Mouse (Mus musculus) hindbrain, embryonic 13.5 days (tissue): ENCODE data around the gene AY074887. TPM values are rescaled to one million over a fixed set of nuclear protein-coding genes. Genes with fewer than 3 reads are reported as not detected.
A peak's percentile ranks its signal among the peaks of the same experiment; 100 is the strongest.
"Not testable (repeated sequence)": the region's sequence is repeated elsewhere in the genome, so short reads cannot be mapped to it uniquely, and the experiment has no call there.

Experiments
- ATAC-seq: fragments of 200-750 bp; cut with Nextera tagmentation; 2 replicates; pipeline ENCODE4 v1.8.0; 2017; ENCODE audit warnings: moderate TSS enrichment; ENCODE audit not compliant: low FRiP score
- H3K27ac ChIP-seq: fragments of 300-500 bp; sonication (generic); 2 replicates; pipeline ENCODE4 v1.5.1; 2015; ENCODE audit warnings: inconsistent platforms, mild to moderate bottlenecking, moderate library complexity
- H3K27me3 ChIP-seq: fragments of 300-500 bp; sonication (generic); 2 replicates; pipeline ENCODE4 v1.6.1; 2015; ENCODE audit warnings: mild to moderate bottlenecking, inconsistent platforms
- H3K36me3 ChIP-seq: fragments of 300-500 bp; sonication (generic); 2 replicates; pipeline ENCODE4 v1.6.1; 2015; ENCODE audit warnings: mild to moderate bottlenecking, inconsistent platforms
- H3K4me1 ChIP-seq: fragments of 300-500 bp; sonication (generic); replicated peaks from 2 replicates; pipeline ENCODE4 v1.6.1; 2015; ENCODE audit warnings: inconsistent platforms
- H3K4me2 ChIP-seq: fragments of 300-500 bp; sonication (generic); 2 replicates; pipeline ENCODE4 v1.6.1; 2015; ENCODE audit warnings: inconsistent platforms, mild to moderate bottlenecking, moderate library complexity
- H3K4me3 ChIP-seq: fragments of 300-500 bp; sonication (generic); 2 replicates; pipeline ENCODE4 v1.5.1; 2015; ENCODE audit warnings: mild to moderate bottlenecking, inconsistent platforms
- H3K9ac ChIP-seq: fragments of 300-500 bp; sonication (generic); 2 replicates; pipeline ENCODE4 v1.6.1; 2015; ENCODE audit warnings: mild to moderate bottlenecking, inconsistent platforms
- H3K9me3 ChIP-seq: fragments of 300-500 bp; sonication (generic); 2 replicates; pipeline ENCODE4 v1.6.1; 2016; ENCODE audit warnings: inconsistent platforms
- WGBS: fragments of 180-500 bp; shearing (Covaris S2); methylation state at CpG from one replicate; pipeline ENCODE4 v1.1.7; 2015; 5-methylcytosine and 5-hydroxymethylcytosine counted together
- polyA plus RNA-seq: library from polyadenylated mRNA; unstranded; fragments of >200 nt; fragmentation: Nextera tagmentation; extraction: Ambion mirVana; gene quantifications from 2 replicates; pipeline ENCODE4 v1.2.1, GENCODE M21; 2015

Gene AY074887
- polyA plus RNA-seq: 0.91 and 1.1 TPM in 2 replicates

DNA sequence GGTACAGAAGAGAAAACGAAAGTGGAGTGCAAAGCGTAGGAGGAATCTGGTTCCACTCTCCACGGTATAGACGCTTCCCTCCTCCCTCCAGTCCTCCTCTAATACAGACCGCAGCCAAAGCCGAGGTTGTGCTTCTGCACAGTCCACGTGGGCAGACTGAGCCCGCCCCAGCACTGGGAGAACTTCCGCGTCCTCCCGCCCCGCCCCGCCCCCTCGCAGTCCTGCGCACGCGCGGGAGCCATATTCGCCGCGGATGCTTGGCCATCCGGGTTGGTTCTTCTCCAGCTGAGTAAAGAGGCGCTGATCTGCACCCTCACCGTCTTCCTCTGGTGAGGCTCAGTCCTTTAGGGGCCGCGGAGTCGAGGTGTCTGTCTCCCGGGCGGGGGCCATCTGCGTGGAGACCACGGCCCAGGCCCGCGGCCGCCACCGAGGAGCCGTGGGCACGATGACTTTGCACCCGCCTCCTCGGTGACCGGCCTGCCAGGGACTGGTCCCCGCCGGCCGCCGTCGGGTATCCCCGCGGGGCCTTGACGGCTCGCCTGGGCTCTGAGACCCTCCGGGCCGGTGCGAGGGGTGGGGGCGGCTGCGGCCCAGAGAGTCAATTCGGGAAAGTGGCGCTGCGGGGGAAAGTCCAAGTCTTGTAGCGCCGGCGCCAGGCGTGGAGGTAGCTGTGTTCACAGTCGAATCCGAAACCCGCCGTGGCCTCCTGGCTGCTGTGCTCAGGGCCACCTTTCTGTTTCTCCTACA, at the start of gene AY074887, which contains the start of gene Psma4:
AY074887 (minus strand) TSS at position 424 of the 747 bp plus-strand sequence.
Psma4 (plus strand) TSS at position 216 of the 747 bp plus-strand sequence.
- Histone ChIP-seq H3K27me3 (no peaks in the 10 kb centered on the region), H3K4me3 (peak within 1 kb of the TSS; percentile 87), H3K9ac (peak within 1 kb of the TSS; percentile 89), H3K36me3 (peaks cover 30% of the 10 kb centered on the region), H3K4me2 (peak within 1 kb of the TSS; percentile 74), H3K27ac (peak within 1 kb of the TSS; percentile 96), H3K4me1 (peaks cover 30% of the 10 kb centered on the region), H3K9me3 (no peaks in the 10 kb centered on the region)
- ATAC-seq: peak; percentile 100
- under 1% methylated on average over 61 of the region's 65 CpGs for WGBS

DNA sequence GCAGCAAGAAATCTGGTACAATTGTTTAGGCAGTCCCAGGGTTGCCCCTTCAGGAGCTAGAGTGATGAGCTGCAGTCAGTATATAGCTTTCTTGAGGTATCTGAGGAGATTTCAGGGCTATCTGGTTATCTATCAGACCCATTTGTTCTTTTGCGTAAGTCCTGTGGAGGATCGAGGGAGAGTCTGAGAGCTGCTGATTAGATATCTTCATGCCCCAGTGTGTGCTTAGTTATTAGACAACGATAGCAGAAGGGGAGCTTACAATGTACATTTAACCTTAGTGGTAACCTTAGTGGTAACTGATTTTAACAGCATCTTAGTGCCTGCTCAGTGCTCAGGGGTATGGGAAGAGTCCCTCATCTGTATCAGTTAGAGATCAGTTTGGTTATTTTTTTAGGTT, 44.8 kb upstream of the AY074887 start:
- Histone ChIP-seq H3K4me2 (no peak overlapping the region), H3K4me1 (0 out of 2 replicates have a peak, but pooled peaks cover 3% of the 10 kb centered on the region), H3K27me3 (no peaks in the 10 kb centered on the region), H3K27ac (no peak overlapping the region), H3K9me3 (no peaks in the 10 kb centered on the region), H3K36me3 (no peaks in the 10 kb centered on the region), H3K9ac (no peak overlapping the region), H3K4me3 (no peak overlapping the region)
- ATAC-seq: no peak
- WGBS: 93% methylated on average over 3 of the region's 3 CpGs

DNA sequence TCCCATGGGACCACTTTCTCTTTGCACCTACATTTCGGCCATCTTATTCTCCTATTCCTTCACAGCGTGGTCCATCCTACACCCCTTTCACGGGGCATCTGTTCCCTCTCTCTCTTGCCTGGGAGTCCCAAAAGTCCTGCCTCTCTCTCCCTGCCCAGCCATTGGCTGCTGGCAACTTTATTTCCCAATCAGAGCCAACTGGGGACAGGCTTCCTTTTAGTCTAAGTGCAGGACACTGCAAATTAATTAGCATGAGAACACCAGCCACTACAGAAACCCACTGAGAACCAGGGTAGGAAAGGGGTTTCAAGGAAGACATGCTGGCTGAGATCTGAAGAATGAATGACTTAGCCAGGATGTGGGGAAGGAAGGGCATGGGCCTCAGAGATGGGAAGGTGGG, 43.6 kb upstream of the AY074887 start:
- H3K4me1 ChIP-seq: no peaks in the 10 kb centered on the region
- no peak overlapping the region for H3K4me2 ChIP-seq
- H3K36me3 ChIP-seq: no peaks in the 10 kb centered on the region
- H3K4me3 ChIP-seq: no peak overlapping the region
- no peak for ATAC-seq
- WGBS: 42% methylated on average over 3 of the region's 3 CpGs
- no peak overlapping the region for H3K9ac ChIP-seq
- no peaks in the 10 kb centered on the region for H3K27me3 ChIP-seq
- no peaks in the 10 kb centered on the region for H3K9me3 ChIP-seq
- no peak overlapping the region for H3K27ac ChIP-seq

DNA sequence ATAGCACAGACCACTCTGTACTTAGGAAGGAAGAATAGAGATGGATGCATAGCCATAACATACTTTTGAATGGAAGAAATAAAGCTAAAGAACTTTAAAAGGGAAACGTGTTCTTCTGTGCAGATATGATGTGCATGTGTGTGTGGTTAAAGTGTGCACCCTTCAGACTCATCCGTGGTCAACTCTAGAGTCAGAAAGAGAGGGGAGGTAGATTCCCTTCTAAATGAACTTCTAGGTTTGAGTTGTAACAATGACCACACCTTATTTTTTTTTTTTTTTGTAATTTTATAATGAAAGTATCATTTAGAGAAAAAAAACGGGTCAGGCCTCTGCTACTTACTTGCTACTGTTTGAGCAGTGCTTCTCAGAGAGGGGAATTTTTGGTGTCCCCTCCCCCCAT, 39.6 kb upstream of the AY074887 start:
- no peak for ATAC-seq
- Histone ChIP-seq H3K27ac (no peak overlapping the region), H3K9me3 (no peaks in the 10 kb centered on the region), H3K4me3 (no peak overlapping the region), H3K9ac (no peak overlapping the region), H3K4me2 (no peak overlapping the region), H3K36me3 (no peaks in the 10 kb centered on the region), H3K27me3 (no peaks in the 10 kb centered on the region), H3K4me1 (no peaks in the 10 kb centered on the region)
- 81% methylated on average over 3 of the region's 3 CpGs for WGBS

DNA sequence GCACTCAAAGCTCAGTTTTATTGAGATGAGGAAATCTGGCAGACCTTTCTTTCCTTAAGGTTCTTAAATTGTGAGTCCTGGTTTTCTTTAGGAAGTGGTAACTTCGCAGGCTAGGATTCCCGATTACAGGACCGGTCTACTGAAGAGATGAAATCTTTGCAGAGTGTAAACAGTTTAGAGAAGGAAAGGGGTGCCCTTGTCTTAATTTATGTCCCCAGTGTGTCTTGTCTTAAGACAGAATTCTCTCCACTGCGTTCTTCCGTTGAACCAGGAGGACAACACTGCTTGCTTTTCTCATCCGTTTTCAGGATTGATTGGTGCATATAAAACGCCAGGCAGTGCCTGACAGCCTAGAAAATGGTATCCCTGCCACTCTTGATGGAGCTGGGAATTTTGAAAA, 31.6 kb upstream of the AY074887 start:
- Histone ChIP-seq H3K36me3 (no peaks in the 10 kb centered on the region), H3K9me3 (no peaks in the 10 kb centered on the region), H3K4me3 (peak overlapping the region; percentile 60), H3K4me1 (peaks cover 24% of the 10 kb centered on the region), H3K9ac (no peak overlapping the region), H3K4me2 (peak overlapping the region; percentile 78), H3K27me3 (peaks cover 33% of the 10 kb centered on the region), H3K27ac (no peak overlapping the region)
- WGBS: 4% methylated on average over 7 of the region's 7 CpGs
- ATAC-seq: no peak

DNA sequence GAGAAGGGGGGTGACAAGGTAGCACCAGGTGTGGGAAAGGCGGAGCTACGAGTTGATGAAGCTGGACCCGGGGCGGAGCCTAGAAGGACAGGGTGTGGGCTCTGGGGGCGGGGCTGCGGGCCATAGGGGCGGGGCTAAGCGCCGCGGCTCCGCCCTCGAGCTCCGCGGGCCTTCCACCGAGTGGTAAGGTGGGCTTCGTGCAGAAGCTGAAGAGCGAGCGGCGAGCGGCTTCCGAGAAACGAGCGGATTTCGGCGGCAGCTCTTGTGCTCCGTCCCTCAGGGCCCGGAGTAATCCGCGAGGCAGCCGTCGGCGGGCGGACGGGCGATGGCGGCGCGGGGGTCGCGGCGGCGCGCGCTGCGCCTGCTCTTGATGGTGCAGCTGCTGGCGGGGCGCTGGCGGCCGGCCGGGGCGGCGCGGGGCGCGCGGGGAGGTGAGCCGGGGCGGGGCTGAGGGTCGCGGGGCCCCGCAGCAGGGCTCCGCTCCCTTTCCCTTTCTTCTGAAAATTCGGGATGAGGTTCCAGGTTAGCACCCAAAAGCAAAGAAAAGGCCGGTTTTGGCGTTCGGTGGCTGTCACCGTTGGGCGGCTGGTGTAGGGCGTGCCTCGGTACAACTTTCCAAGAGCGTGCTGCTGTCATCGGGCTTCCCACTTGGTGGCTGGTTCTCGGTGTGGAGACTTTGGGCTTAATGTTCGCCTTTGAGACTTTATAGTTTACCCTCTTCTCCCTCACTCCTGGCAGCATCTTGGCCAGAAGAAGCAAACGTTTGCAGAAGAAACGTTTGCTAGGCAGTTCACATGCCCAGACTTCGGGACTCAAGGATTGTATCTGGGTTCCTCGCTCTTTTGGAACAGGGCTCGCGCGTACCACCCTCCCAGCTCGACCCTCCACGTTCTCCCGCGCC, 30.7 kb upstream of the AY074887 start:
- Histone ChIP-seq H3K4me2 (peak overlapping the region; percentile 78), H3K4me3 (peak overlapping the region; percentile 60), H3K27me3 (peaks cover 33% of the 10 kb centered on the region), H3K36me3 (no peaks in the 10 kb centered on the region), H3K4me1 (peaks cover 24% of the 10 kb centered on the region), H3K9ac (peak overlapping the region; percentile 77), H3K9me3 (no peaks in the 10 kb centered on the region), H3K27ac (peak overlapping the region; percentile 48; the same call in 1 of the 2 replicates)
- under 1% methylated on average over 85 of the region's 85 CpGs for WGBS
- ATAC-seq: peak; percentile 87

DNA sequence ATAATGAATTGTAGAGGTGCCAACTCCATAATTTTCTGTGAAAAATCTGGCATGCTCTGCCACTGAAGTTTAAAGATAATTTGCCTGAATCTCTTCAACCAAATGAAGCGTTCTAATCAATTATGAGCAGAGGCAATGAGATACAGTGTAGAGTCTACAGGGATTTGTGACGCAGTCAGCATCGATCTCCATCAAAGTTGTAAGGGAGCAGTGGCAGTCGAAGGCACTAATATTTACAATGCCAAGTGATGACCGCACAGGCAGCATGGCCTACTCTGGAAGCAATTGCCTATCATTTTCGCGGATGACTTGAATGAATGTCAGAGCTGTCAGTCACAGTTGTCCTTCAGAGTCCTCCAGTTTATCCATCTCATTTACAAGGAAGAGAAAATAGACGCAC, 29.9 kb upstream of the AY074887 start, which contains the start of gene Chrna5:
Chrna5 (plus strand) TSS at position 207 of the 400 bp plus-strand sequence.
- Histone ChIP-seq H3K4me3 (peak within 1 kb of the TSS; percentile 60), H3K4me1 (peaks cover 24% of the 10 kb centered on the region), H3K27ac (peak within 1 kb of the TSS; percentile 48; the same call in 1 of the 2 replicates), H3K9ac (peak within 1 kb of the TSS; percentile 77), H3K27me3 (peaks cover 33% of the 10 kb centered on the region), H3K36me3 (no peaks in the 10 kb centered on the region), H3K4me2 (peak within 1 kb of the TSS; percentile 78), H3K9me3 (no peaks in the 10 kb centered on the region)
- WGBS: 40% methylated on average over 8 of the region's 8 CpGs
- no peak for ATAC-seq

DNA sequence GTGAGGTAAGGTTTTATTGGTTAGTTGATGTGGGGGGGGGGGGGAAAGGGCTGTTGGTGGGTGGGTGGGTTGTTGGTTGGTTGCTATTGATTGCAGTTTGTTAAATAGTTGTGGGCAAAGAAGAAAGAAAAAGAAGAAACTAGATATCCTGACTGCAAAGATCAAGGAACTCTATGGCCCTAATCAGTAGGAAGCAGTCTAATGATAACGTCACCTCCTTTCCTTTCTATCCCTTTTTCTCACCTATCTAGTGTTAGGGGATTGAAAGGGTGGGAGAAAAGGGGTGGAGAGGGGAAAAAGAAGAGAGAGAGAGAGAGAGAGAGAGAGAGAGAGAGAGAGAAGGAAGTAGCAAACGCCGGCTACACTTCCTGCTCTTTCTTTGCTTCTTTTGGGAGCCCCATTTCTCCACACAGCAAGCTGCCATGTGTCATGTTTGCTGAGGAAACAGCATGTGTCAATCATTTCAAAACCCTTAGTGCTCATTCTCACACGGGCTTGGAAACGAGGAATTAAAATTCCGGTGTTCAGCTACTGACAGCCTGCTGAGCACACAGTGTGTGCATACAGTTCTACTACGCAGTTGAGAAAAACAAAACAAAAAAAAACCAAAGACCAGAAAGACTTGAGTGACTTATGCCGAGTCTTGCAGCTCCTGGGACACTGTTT, 19.3 kb upstream of the AY074887 start:
- Histone ChIP-seq H3K36me3 (no peaks in the 10 kb centered on the region), H3K9me3 (no peaks in the 10 kb centered on the region), H3K27me3 (no peaks in the 10 kb centered on the region), H3K4me1 (no peaks in the 10 kb centered on the region), H3K9ac (no peak overlapping the region), H3K4me2 (no peak overlapping the region), H3K4me3 (no peak overlapping the region), H3K27ac (no peak overlapping the region)
- 72% methylated on average over 8 of the region's 8 CpGs for WGBS
- no peak for ATAC-seq

DNA sequence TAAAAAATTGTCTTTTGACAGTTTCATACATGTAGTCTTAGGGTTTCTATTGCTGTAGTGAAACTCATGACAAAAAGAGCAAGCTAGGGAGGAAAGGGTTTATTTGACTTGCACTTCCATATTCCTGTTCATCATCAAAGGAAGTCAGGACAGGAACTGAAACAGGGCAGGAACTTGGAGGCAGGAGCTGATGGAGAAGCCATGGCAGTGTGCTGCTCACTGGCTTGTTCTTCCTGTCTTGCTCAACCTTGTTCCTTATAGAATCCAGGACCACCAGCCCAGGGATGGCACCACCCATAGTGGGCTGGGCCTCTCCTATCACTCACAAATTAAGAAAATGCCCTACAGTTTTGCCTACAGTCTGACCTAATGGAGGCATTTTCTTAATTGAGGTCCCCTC, 12.9 kb upstream of the AY074887 start:
- Histone ChIP-seq H3K27me3 (no peaks in the 10 kb centered on the region), H3K9me3 (no peaks in the 10 kb centered on the region), H3K4me2 (no peak overlapping the region), H3K27ac (no peak overlapping the region), H3K4me1 (no peaks in the 10 kb centered on the region), H3K36me3 (peaks cover 14% of the 10 kb centered on the region), H3K4me3 (no peak overlapping the region), H3K9ac (no peak overlapping the region)
- no peak for ATAC-seq

DNA sequence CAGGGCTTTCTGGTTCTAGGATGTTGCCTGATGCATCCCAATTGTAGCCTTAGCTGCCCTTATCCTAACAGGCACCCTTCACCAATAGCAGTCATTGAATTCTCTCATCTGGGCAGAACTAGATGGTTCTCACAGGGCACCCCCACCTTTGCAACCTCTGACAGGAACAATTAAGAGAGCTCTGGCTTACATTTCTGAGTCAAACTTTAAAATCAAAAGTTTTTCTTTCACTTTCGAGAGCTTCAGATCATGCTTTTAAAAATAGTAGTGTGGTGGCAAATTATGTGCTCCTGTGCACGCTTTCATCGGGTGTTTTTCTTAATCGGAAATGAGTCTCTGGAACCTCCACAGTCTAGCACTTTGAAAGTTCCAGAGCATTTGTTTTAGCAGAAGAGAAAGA, 10.3 kb upstream of the AY074887 start:
- Histone ChIP-seq H3K36me3 (peaks cover 39% of the 10 kb centered on the region), H3K4me3 (no peak overlapping the region), H3K27ac (no peak overlapping the region), H3K4me1 (no peaks in the 10 kb centered on the region), H3K9ac (no peak overlapping the region), H3K4me2 (no peak overlapping the region), H3K9me3 (no peaks in the 10 kb centered on the region), H3K27me3 (no peaks in the 10 kb centered on the region)
- WGBS: 96% methylated on average over 4 of the region's 4 CpGs
- ATAC-seq: no peak

DNA sequence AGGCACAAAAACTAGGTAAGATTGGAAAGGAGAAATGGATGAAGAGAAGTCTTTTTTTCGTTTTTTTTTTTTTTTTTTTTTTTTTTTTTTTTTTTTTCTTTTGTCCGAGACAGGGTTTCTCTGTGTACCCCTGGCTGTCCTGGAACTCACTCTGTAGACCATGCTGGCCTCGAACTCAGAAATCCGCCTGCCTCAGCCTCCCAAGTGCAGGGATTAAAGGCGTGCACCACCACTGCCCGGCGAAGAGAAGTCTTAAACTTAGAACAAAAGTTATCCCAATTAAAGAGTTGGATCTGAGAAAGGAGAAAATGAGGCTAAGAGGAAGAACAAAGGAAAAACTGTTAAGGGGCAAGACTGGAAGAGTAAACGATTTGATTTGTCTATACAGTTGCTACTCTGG, 636 bp downstream of the AY074887 start:
- Histone ChIP-seq H3K36me3 (peaks cover 24% of the 10 kb centered on the region), H3K4me2 (peak overlapping the region; percentile 74), H3K4me3 (peak overlapping the region; percentile 87), H3K4me1 (peaks cover 30% of the 10 kb centered on the region), H3K9ac (peak overlapping the region; percentile 63), H3K27ac (peak overlapping the region; percentile 96)
- not testable (repeated sequence) for H3K9me3 ChIP-seq, H3K27me3 ChIP-seq
- ATAC-seq: 0 out of 2 replicates have a peak, but pooled peaks have one; percentile 47
- WGBS: 45% methylated on average over 8 of the region's 8 CpGs

DNA sequence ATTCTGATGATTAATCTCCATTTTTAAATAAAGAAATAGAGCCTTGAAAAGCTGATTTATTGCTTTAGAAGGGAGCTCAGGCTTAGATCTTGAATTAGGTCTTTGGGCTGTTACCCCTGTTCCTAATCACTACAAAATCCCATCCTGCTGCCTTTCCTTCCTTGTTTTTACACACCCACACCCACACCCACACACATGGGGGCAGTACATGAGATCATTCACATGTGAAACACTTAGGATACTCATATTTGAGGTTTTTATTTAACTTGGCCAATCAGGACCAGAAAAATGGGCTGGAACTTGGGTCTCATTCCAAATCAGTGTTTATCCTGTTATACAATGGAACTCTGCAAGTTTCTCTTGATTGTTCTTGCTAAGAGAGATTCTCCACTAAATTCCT, 1.3 kb downstream of the AY074887 start:
- H3K9ac ChIP-seq: no peak overlapping the region
- no peaks in the 10 kb centered on the region for H3K27me3 ChIP-seq
- peaks cover 20% of the 10 kb centered on the region for H3K36me3 ChIP-seq
- no peaks in the 10 kb centered on the region for H3K9me3 ChIP-seq
- H3K27ac ChIP-seq: no peak overlapping the region
- no peak overlapping the region for H3K4me3 ChIP-seq
- ATAC-seq: no peak
- no peak overlapping the region for H3K4me2 ChIP-seq
- H3K4me1 ChIP-seq: peaks cover 30% of the 10 kb centered on the region
